Mouse (Mus musculus) spleen, adult 18-20 months (tissue): ENCODE data around the gene Rnf181.
A peak's percentile ranks its signal among the peaks of the same experiment; 100 is the strongest.

Experiments
- DNase-seq, 2 experiments: peaks; one replicate each; pipeline ENCODE4 v3.0.0; 2022; ENCODE audit warnings: mixed read lengths in 2 of 2

The Rnf181 gene

GRCm38 (mm10) chr6:72366844-72367443 lies at the start of gene Rnf181:
TSS of gene Rnf181 (minus strand) at chr6:72366956.
- DNase-seq = no peak

DNA sequence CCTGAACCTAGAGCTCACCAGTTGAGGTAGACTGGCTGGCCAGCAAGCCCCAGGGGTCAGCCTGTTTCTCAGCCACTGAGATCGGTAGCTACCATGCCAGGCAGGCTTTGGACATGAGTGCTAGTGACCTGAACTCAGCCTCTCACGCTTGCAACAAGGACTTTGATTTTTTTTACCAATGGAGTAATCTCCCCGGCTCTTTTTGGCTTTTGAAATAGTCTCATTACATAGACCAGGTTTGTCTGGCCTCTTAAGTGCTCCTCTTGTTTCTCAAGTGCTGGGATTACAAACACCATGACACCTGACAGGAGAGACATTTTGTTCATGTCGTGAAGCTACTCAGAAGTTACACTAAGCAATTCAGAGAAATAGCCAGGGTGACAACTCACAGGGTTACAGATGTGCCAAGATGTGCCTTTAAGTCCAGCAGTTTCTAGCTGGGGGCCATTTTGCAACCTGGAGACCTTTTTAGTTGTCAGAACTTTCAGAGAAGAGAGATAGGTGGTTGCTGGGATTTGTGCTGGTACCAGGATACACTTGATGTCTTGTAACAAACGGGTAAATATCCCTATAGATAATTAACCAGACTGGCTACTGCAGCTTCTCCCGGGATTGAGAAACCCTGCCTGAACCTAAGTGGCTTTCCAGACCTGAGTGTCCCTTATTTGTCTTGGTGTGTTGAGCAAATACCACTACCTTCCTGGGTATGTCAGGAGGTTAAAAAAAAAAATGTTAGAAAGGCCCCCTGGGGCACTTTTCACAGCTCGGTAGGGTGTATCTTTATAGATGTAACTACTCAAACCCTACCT lies 49.4 kb upstream of the Rnf181 start:
- no peak for DNase-seq

DNA sequence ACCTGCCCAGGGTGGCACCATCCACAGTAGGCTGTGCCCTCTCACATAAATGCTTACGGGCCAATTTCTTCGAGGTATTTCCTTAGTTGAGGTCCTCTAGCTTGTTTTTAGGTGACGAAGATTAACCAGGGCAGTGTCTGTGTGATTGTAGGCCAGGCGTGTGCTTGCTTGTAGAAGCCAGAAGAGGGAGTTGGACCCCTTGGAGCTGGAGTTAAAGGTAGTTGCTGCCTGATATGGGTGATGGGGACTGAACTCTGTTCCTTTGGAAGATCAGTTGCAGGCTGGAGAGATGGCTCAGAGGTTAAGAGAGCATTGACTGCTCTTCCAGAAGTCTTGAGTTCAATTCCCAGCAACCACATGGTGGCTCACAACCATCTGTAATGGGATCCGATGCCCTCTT lies 48.4 kb upstream of the Rnf181 start:
- no peak for DNase-seq

DNA sequence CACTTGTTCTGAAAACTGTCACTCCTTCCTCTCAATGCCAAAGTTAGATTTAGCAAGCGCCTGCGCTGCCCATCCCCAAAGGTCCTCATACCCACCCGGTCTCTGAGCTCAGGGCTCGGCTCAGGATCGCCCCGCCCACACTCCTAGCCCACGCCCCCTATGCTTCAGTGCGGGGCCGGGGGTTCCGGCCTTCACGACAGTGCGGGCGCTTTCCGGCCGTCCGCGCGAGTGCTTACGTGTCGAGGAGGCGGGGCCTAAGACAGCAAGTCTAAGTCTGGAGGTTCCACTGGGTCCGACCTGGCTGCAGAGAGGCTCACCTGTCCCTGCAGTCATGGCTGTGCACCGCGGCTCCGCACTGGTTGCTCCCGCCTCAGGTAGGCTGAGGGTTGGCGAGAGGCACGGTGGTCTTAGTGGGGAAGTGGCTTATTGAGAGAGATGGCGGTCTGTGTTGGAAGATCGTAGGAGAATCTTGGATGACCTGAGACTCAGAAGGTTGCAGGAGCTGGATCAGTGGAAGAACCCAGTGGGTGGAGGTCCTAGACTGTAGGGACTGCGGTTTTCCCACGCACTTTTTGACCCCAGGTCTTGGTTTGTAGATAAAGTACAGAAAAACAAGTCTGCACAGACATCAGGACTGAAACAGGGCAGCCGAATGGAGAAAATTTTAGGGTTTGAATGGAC lies 47.5 kb upstream of the Rnf181 start, which contains the start of gene Ggcx:
Gene Ggcx, plus strand, starts transcription at position 233 of the 681 bp plus-strand sequence.
- peak; percentile 90 to 97 for DNase-seq

DNA sequence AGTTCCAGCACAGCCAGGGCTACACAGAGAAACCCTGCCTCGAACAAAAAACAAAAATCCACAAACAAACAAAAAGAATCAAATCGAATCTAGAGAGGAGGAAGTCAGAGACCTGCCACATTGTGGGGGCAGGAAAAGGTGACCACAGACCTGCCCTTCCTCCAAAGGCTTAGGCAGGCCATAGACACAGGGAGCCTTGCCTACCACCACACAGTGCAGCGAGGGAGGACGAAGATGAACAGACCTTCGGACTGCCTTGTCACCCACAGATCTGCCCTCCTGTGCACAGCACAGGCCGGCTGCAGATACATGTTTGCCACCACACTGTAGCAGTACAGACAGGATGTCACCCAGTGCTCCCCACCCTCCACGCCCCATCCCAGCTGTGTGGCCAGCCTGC lies 43.8 kb upstream of the Rnf181 start:
- no peak for DNase-seq

DNA sequence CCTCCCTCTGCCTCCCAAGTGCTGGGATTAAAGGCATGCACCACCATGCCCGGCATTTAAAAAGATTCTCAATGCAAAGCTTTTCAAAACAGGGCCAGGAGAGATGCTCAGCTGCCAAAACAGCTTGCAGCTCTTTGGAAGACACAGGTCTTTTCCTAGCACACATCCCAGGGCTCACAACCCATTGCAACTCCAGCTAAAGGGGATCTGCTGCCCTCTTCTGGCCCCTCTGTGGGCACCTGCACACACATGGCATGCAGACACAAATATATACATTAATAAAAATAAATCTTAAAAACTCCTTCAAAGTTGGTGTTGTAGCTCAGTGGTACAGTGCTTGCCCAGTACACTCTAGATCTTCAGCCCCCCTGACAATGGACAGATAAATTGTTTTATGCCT lies 43.2 kb upstream of the Rnf181 start:
- no peak for DNase-seq

DNA sequence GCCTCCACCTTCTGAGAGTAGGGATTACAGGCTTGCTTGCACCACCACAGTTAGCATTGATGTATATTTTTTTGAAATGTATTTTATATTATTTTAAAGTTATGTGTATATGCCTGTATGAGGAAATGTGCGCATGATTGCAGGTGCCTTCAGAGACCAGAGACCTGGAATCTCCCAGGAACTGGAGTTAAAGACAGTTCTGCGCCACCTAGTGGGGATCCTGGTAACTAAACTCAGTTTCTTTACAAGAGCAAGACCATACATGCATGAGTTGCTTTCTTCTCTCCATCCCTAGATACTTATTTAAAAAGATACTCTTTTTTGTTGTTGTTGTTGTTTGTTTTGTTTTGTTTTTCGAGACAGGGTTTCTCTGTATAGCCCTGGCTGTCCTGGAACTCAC lies 42.8 kb upstream of the Rnf181 start:
- peak in 1 of 2 experiments; percentile 65 for DNase-seq

DNA sequence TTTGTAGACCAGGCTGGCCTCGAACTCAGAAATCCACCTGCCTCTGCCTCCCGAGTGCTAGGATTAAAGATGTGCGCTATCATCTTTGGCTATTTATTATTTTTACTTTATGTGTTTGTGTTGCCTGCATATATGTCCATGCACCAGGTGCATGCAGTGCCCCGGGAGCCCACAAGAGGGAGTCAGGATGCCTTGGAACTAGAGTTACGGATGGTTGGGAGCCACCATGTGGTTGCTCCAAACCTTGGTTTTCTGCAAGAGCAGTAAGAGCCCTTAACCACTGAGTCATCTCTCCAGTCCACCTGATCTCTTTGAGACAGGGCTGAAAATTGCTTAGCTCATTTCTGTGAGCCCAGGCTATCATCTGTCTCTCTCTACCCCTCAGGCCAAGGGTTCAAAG lies 40.4 kb upstream of the Rnf181 start:
- peak; percentile 62 to 82 for DNase-seq

GRCm38 (mm10) chr6:72405356-72405755 lies 38.6 kb upstream of the Rnf181 start:
- no peak for DNase-seq

GRCm38 (mm10) chr6:72401875-72402274 lies 35.1 kb upstream of the Rnf181 start:
- peak; percentile 48 to 85 for DNase-seq

GRCm38 (mm10) chr6:72399967-72400366 lies 33.2 kb upstream of the Rnf181 start:
- no peak for DNase-seq

- no peak for DNase-seq
Observed at GRCm38 (mm10) chr6:72396837-72397251, 30.1 kb upstream of the Rnf181 start.

DNA sequence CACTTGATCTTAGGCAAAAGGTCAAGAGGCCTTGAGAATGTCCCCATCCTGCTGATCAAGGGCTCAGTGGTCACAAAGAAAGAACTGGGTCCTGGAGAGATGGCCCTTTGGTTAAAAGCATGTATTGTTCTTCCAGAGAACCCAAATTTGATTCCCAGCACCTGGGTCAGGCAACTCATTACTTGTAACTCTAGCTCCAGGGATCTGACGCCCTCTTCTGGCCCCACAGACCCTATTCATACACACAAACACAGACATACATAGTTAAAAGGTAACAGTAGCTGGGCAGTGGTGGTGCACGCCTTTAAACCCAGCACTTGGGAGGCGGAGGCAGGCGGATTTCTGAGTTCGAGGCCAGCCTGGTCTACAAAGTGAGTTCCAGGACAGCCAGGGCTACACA lies 25.6 kb upstream of the Rnf181 start:
- no peak for DNase-seq

- peak; percentile 35 to 38 for DNase-seq
Observed at GRCm38 (mm10) chr6:72390795-72391521, 24.2 kb upstream of the Rnf181 start.

DNA sequence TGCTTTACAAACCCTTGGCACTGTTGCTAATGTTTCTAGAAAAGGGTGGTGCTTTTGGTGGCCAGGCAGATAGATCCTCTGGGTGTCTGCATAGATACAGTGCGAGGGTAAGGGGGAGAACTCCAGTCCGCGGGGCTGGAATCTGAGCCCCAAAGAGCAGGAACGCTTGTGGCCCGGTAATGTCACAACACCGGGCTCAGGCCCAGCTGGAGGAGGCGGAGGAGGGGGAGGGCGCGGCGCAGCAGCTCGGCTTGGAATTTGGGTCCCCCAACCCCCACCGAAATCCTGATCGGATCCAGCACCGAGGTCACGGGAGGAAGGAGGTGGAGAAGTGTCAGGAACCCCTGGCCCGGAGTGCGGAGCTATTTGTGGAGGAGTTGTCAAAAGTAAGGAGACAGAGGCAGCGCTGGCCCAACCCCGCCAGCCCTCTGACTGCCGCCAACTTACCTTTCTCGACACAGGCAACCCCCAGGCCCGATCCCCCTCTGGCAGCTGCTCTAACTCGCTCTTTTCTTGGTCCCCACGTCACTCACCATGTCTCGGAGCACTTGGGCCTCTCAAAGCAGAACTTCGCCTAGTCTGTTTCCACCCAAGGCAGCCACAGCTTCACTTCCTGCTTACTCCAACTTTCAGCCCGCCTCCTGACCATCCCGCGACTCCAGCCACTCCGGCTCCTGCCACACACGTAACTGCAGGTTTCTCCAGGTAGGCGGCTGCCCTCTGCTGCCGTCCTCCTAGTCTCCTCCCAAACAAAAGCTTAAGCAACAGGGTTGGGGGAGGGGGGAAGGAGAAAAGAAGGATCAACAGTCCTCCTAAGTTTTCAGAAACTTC lies 23.4 kb upstream of the Rnf181 start, which contains the start of gene Vamp8:
Gene Vamp8, minus strand, starts transcription at position 763 of the 831 bp plus-strand sequence.
- peak; percentile 59 to 68 for DNase-seq

GRCm38 (mm10) chr6:72389471-72389940 lies 22.8 kb upstream of the Rnf181 start:
- peak; percentile 59 for DNase-seq

GRCm38 (mm10) chr6:72388791-72389329 lies 22.1 kb upstream of the Rnf181 start:
- no peak for DNase-seq

DNA sequence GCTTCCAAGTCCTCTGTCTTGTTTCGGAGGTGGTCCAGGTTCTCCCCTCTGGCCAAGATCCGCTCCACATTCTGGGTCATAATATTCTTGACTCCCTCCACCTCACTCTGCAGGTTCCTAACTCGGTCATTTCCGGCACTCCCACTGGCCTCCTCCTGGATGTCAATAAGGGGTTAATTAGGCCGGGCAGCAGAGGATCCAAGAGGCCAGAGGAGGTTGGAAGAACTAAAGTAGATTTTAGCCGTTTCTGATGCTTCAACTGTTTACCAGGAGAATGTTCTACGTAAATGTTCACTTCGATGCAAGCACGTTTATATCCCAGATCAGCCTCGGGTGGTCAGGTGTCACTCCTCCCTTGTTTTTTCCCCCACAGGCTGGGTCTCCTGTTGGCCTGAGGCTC lies 21.5 kb upstream of the Rnf181 start:
- DNase-seq = no peak

GRCm38 (mm10) chr6:72387816-72388215 lies 21.1 kb upstream of the Rnf181 start:
- no peak for DNase-seq

GRCm38 (mm10) chr6:72386561-72386960 lies 19.8 kb upstream of the Rnf181 start:
- no peak for DNase-seq

GRCm38 (mm10) chr6:72385258-72385657 lies 18.5 kb upstream of the Rnf181 start:
- DNase-seq = no peak

DNA sequence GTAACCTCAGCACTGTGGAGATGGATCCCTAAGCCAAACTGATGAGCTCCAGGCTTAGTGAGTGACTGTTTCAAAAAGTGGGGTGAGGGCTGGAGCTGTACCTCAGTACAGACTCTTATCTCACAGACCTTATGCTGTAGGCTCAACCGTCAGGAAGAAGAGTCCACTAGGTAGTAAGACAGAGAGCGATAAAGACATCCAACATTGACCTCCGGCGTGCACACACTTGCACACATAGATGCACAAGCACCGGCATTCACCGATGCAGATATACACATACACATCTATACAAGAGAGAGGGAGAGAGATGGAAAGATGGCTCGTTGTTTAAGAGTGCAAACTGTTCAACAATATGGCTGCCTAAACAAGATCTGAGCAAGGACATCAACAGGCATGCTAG lies 17.2 kb upstream of the Rnf181 start:
- no peak for DNase-seq
